Comparison of ENCODE assay signal across 8 mouse cellular contexts in genomic region chr7:65073555-65073954, GRCm38 (mm10).
DNase-seq lines count a peak whose midpoint lies in the region; ATAC-seq and TF ChIP-seq lines count a peak whose summit lies in the region.

No protein-coding gene starts in this region.

- no peak overlapping the region for H3K9ac ChIP-seq in kidney, embryonic 15.5 days
- H3K9ac ChIP-seq in forebrain, embryonic 14.5 days (ENCODE audit: low read length): no peak overlapping the region

- H3K4me1 ChIP-seq in kidney, adult 2 months (ENCODE audit: control insufficient read depth, insufficient read depth, low read length): no peaks in the 10 kb centered on the region
- no peaks in the 10 kb centered on the region for H3K4me1 ChIP-seq in kidney, embryonic 15.5 days
- H3K4me1 ChIP-seq in forebrain, embryonic 14.5 days (ENCODE audit: control insufficient read depth, insufficient read depth, low read length): no peaks in the 10 kb centered on the region

- H3K27me3 ChIP-seq in kidney, adult 2 months (replicated peaks; ENCODE audit: control insufficient read depth, insufficient read depth, low read length): no peaks in the 10 kb centered on the region
- H3K27me3 ChIP-seq in kidney, embryonic 15.5 days: no peaks in the 10 kb centered on the region
- no peaks in the 10 kb centered on the region for H3K27me3 ChIP-seq in forebrain, embryonic 14.5 days (replicated peaks; ENCODE audit: control insufficient read depth, insufficient read depth, low read length)

- ATAC-seq in kidney, embryonic 15.5 days (replicated peaks; ENCODE audit: low FRiP score): no peak; the same call in 1 of the 2 replicates
- ATAC-seq in forebrain, embryonic 14.5 days: peak; percentile 63
- no peak for ATAC-seq in megakaryocyte, adult 5-6 weeks (ENCODE audit: poor library complexity, severe bottlenecking)

- peak; percentile 18 for DNase-seq in kidney, adult 2 months
- DNase-seq in brain, adult 2 months (ENCODE audit: low read depth, low spot score): peak; percentile 81
- DNase-seq in forebrain, embryonic 14.5 days (ENCODE audit: low spot score): peak; percentile 67
- peak; percentile 61 for DNase-seq in kidney, postnatal 10 days
- DNase-seq in lung, postnatal 14 days: peak; percentile 71
- DNase-seq in right cerebral cortex, postnatal 10 days (ENCODE audit: low spot score in 2 of 2): peak; percentile 65 to 81

- no peaks in the 10 kb centered on the region for H3K36me3 ChIP-seq in kidney, adult 2 months (ENCODE audit: control insufficient read depth, insufficient read depth, low read length)
- no peaks in the 10 kb centered on the region for H3K36me3 ChIP-seq in kidney, embryonic 15.5 days
- H3K36me3 ChIP-seq in forebrain, embryonic 14.5 days (ENCODE audit: control insufficient read depth, insufficient read depth, low read length): no peaks in the 10 kb centered on the region

- H3K27ac ChIP-seq in kidney, adult 2 months (ENCODE audit: insufficient read depth, low read depth, low read length): no peak overlapping the region
- no peak overlapping the region for H3K27ac ChIP-seq in kidney, embryonic 15.5 days
- no peak overlapping the region for H3K27ac ChIP-seq in forebrain, embryonic 14.5 days (ENCODE audit: low read depth, low read length)

- TF ChIP-seq POLR2A in kidney, adult 2 months (IDR thresholded peaks at IDR 0.05; ENCODE audit: low read depth, low read length): no peak

- peak; percentile 52 for TF ChIP-seq CTCF in kidney, adult 2 months (conservative IDR thresholded peaks at IDR 0.05; ENCODE audit: insufficient read depth, insufficient read length, low read depth, low read length)

- 30% methylated on average over 6 of the region's 6 CpGs for WGBS in kidney, adult 2 months
- WGBS in kidney, embryonic 15.5 days: 29% methylated on average over 6 of the region's 6 CpGs
- 23% methylated on average over 6 of the region's 6 CpGs for WGBS in forebrain, embryonic 14.5 days

- H3K9me3 ChIP-seq in kidney, embryonic 15.5 days (replicated peaks): no peaks in the 10 kb centered on the region
- H3K9me3 ChIP-seq in forebrain, embryonic 14.5 days (replicated peaks; ENCODE audit: control insufficient read depth, low read length): no peaks in the 10 kb centered on the region; the same call in 1 of the 2 replicates

- H3K4me3 ChIP-seq in kidney, adult 2 months (ENCODE audit: insufficient read depth, low read depth, low read length): no peak overlapping the region
- H3K4me3 ChIP-seq in kidney, embryonic 15.5 days (replicated peaks): no peak overlapping the region
- H3K4me3 ChIP-seq in forebrain, embryonic 14.5 days (ENCODE audit: low read depth, low read length): no peak overlapping the region

- no peak overlapping the region for H3K4me2 ChIP-seq in kidney, embryonic 15.5 days
- H3K4me2 ChIP-seq in forebrain, embryonic 14.5 days (ENCODE audit: low read length): no peak overlapping the region

Comparison
In these comparisons a context has a peak if more than half of its experiments do, and no peak if none do; other contexts are left out.
1. DNase-seq: peak in every context shown above with its lines; median percentile 81 in brain, adult 2 months; 73 in right cerebral cortex, postnatal 10 days; 71 in lung, postnatal 14 days; 67 in forebrain, embryonic 14.5 days; 61 in kidney, postnatal 10 days; 18 in kidney, adult 2 months.